In the genomic region with DNA sequence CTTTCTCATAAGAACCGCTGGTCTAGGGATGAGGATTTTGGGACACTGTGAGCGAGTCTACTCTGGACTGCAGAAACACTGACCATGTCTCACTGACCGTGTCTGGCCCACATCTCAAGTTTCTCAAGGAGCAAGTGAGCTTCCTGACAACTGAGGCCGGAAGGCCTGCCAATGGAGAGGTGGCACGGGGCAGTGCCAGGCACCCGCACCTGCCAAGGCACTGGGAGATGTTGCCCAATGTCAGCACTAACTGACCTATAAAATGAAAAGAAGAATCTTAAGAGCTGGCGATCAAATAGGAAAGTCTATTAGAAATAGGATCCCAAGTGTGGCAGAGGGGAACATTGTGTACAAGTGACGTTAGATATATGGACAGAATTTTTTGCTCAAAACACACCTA, we compare ENCODE assay signal across 27 mouse cellular contexts. TPM values are rescaled to one million over a fixed set of nuclear protein-coding genes. Genes with fewer than 3 reads are reported as not detected.
DNase-seq lines count a peak whose midpoint lies in the region; ATAC-seq and TF ChIP-seq lines count a peak whose summit lies in the region.
"Had no signal": no experiment of that assay in that cellular context is flagged by ENCODE, and none has a peak within 500 bp of the region (broad histone marks: within the 10 kb centered on the region; RNA-seq: fewer than 3 reads in every experiment).

No protein-coding gene starts in this region.

- WGBS in intestine, postnatal 0 days: 93% methylated on average over 8 of the region's 8 CpGs

- H3K36me3 ChIP-seq in intestine, postnatal 0 days (ENCODE audit: control insufficient read depth, insufficient read depth): no peaks in the 10 kb centered on the region
- H3K36me3 ChIP-seq: embryonic facial prominence, embryonic 13.5 days; heart, embryonic 12.5 days; hindbrain, embryonic 13.5 days; limb, embryonic 10.5 days; limb, embryonic 15.5 days had no signal

- no peak for TF ChIP-seq CTCF in intestine, postnatal 0 days (IDR thresholded peaks at IDR 0.05; ENCODE audit: low read depth)

- DNase-seq in cerebellum, adult 11-12 months: peak; percentile 21
- no peak for DNase-seq in cerebellum, postnatal 36 days
- peak; percentile 88 for DNase-seq in gastrocnemius, adult 18-20 months (ENCODE audit: low spot score)
- no peak for DNase-seq in gastrocnemius, postnatal 4 days (ENCODE audit: low spot score in 2 of 2)
- DNase-seq in gastrocnemius, postnatal 10 days: peak; percentile 43
- no peak for DNase-seq in frontal cortex, postnatal 25 days (ENCODE audit: low spot score in 2 of 2)
- DNase-seq: adrenal gland, adult 8-10 months; heart, adult 11 months; heart, postnatal 4 days; kidney, adult 9 months; kidney, postnatal 10 days; layer of hippocampus, postnatal 36 days; lung, embryonic 14.5 days; lung, postnatal 14 days; midbrain, embryonic 14.5 days had no signal

- no peaks in the 10 kb centered on the region for H3K27me3 ChIP-seq in intestine, postnatal 0 days (replicated peaks; ENCODE audit: control insufficient read depth, insufficient read depth, low read length)
- H3K27me3 ChIP-seq: embryonic facial prominence, embryonic 13.5 days; heart, embryonic 12.5 days; hindbrain, embryonic 13.5 days; limb, embryonic 15.5 days had no signal

- H3K9me3 ChIP-seq in intestine, postnatal 0 days (ENCODE audit: control insufficient read depth): no peaks in the 10 kb centered on the region
- H3K9me3 ChIP-seq: embryonic facial prominence, embryonic 13.5 days; heart, embryonic 12.5 days; hindbrain, embryonic 13.5 days; limb, embryonic 10.5 days; limb, embryonic 15.5 days had no signal

- no peak for ATAC-seq in intestine, postnatal 0 days
- ATAC-seq: CD4-positive, CD25-positive, alpha-beta regulatory T cell, adult 4 months; forebrain, embryonic 16.5 days; intestine, embryonic 16.5 days had no signal

- no peak overlapping the region for H3K4me2 ChIP-seq in intestine, postnatal 0 days (replicated peaks; ENCODE audit: low read depth)
- H3K4me2 ChIP-seq: embryonic facial prominence, embryonic 13.5 days; heart, embryonic 12.5 days; hindbrain, embryonic 13.5 days; limb, embryonic 15.5 days; lung, embryonic 14.5 days had no signal

- H3K4me3 ChIP-seq in intestine, postnatal 0 days (ENCODE audit: low read depth, low read length): no peak overlapping the region
- H3K4me3 ChIP-seq: embryonic facial prominence, embryonic 13.5 days; heart, embryonic 12.5 days; hindbrain, embryonic 13.5 days; limb, embryonic 10.5 days; limb, embryonic 15.5 days had no signal

- no peak overlapping the region for H3K27ac ChIP-seq in intestine, postnatal 0 days (ENCODE audit: low read depth, low read length)
- H3K27ac ChIP-seq: embryonic facial prominence, embryonic 13.5 days; hindbrain, embryonic 13.5 days; limb, embryonic 10.5 days; limb, embryonic 15.5 days; liver, embryonic 14.5 days had no signal

- no peak overlapping the region for H3K9ac ChIP-seq in intestine, postnatal 0 days (ENCODE audit: low read depth, low read length)
- H3K9ac ChIP-seq: embryonic facial prominence, embryonic 13.5 days; heart, embryonic 12.5 days; hindbrain, embryonic 13.5 days; limb, embryonic 15.5 days; liver, embryonic 14.5 days; lung, embryonic 14.5 days had no signal

- no peaks in the 10 kb centered on the region for H3K4me1 ChIP-seq in intestine, postnatal 0 days (replicated peaks; ENCODE audit: control insufficient read depth, insufficient read depth, low read length)
- H3K4me1 ChIP-seq: embryonic facial prominence, embryonic 13.5 days; heart, embryonic 12.5 days; hindbrain, embryonic 13.5 days; limb, embryonic 10.5 days; limb, embryonic 15.5 days had no signal

RNA-seq across cellular contexts. Expression of gene Ppp1r3c, which starts 39.1 kb away (rescaled TPM):
- 100 to 1,000 TPM; 493 to 680 TPM for total RNA-seq in gastrocnemius, adult 18-20 months (2021)
- total RNA-seq in gastrocnemius, postnatal 4 days (2021): 10 to 100 TPM; 76.9 to 78.8 TPM
- total RNA-seq in gastrocnemius, postnatal 10 days (2021): 100 to 1,000 TPM in 1 of 2 experiments, 10 to 100 TPM in 1; 85.4 to 102 TPM
- polyA plus RNA-seq in intestine, postnatal 0 days (2015; fragmentation: Nextera tagmentation; extraction: Ambion mirVana): 3.6 and 4.0 TPM in 2 replicates
- total RNA-seq: common myeloid progenitor, adult 5-6 weeks; monocyte, adult 5-6 weeks had no signal
- polyA plus RNA-seq: CD4-positive, CD25-positive, alpha-beta regulatory T cell, adult 4 months had no signal

RNA-seq across cellular contexts. Expression of gene Tnks2, which starts 58.5 kb away (rescaled TPM):
- 100 to 1,000 TPM; 104 to 130 TPM for total RNA-seq in gastrocnemius, adult 18-20 months (2021)
- total RNA-seq in gastrocnemius, postnatal 4 days (2021): 100 to 1,000 TPM; 166 to 182 TPM
- 100 to 1,000 TPM; 130 to 156 TPM for total RNA-seq in gastrocnemius, postnatal 10 days (2021)
- polyA plus RNA-seq in intestine, postnatal 0 days (2015; fragmentation: Nextera tagmentation; extraction: Ambion mirVana): 19.2 and 22.3 TPM in 2 replicates

Comparison
In these comparisons a context has a peak if more than half of its experiments do, and no peak if none do; other contexts are left out.
1. DNase-seq: peak in cerebellum, adult 11-12 months (single experiment), gastrocnemius, adult 18-20 months (single experiment) and gastrocnemius, postnatal 10 days (single experiment); none in cerebellum, postnatal 36 days (0 of 2), gastrocnemius, postnatal 4 days (0 of 2) and frontal cortex, postnatal 25 days (0 of 2).
2. RNA of gene Ppp1r3c, which starts 39.1 kb away (total RNA-seq): 493 to 680 TPM in gastrocnemius, adult 18-20 months; 85.4 to 102 TPM in gastrocnemius, postnatal 10 days and 76.9 to 78.8 TPM in gastrocnemius, postnatal 4 days; every median in the first group is over 4 times any median in the second.